Mouse (Mus musculus) kidney, adult 2 months (tissue): ENCODE measurements at regions not wholly inside any gene's neighbourhood (a gene's known extent, or its start where the extent isn't known, plus 50 kb on each side); places are given as distances from the start of the nearest gene placed in this dataset.

Experiments used
- CTCF ChIP-seq: fragments of 200-500 bp; conservative IDR thresholded peaks from 2 replicates; pipeline ENCODE4 v1.5.1; 2011; ENCODE audit warnings: low read depth, mild to moderate bottlenecking, control low read depth, low read length, moderate library complexity, mixed read lengths; ENCODE audit not compliant: insufficient read depth, insufficient read length
- POLR2A ChIP-seq: fragments of 200-500 bp; IDR thresholded peaks from one replicate; pipeline ENCODE4 v1.6.1; 2011; ENCODE audit warnings: low read depth, low read length, control low read depth

- TF ChIP-seq CTCF (no peak), POLR2A (no peak)
These were observed 316.4 kb upstream of the Prmt6 start for GRCm38 (mm10) chr3:110567187-110567586.
